Mouse (Mus musculus) gastrocnemius, postnatal 25 days (tissue): ENCODE results near the gene Zfp683. TPM values are rescaled to one million over a fixed set of nuclear protein-coding genes. Genes with fewer than 3 reads are reported as not detected.

Source experiments
- DNase-seq: peaks from one replicate; pipeline ENCODE4 v3.0.0; 2022
- long read RNA-seq, 2 experiments: library from polyadenylated mRNA; stranded (forward); transcript quantifications; one replicate each; pipeline ENCODE4 v2.0.0; 2021
- total RNA-seq, 2 experiments: library from RNA; stranded (reverse); gene quantifications; 1 replicate in 1 of 2; 2 replicates in 1 of 2; pipeline ENCODE4 v1.2.3; 2021

Zfp683 gene
- total RNA-seq = not detected
- long read RNA-seq, experiment 1 = 0 reads
- long read RNA-seq, experiment 2 = 0 reads

DNA sequence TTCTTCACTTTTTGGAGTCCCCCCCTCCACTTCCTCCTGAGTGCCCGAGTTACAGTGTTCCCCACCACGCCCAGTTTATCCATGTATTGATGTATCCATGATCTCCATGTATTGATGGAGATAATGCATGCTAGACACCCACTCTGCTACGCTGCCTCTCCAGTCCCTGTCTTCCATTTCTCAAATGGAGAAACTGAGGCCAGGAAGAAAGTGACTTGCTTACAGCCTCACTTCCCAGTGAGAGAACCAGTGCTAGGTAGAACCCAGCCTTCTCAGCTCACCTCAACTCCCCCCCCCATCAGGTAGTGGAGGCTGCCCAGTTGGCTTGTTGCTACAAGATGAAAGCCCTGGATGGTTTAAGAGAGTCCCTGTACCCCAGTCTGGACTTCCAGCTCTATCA is at the start of gene Zfp683:
Zfp683 (plus strand) TSS at position 301 of the 400 bp plus-strand sequence.
- no peak for DNase-seq

DNA sequence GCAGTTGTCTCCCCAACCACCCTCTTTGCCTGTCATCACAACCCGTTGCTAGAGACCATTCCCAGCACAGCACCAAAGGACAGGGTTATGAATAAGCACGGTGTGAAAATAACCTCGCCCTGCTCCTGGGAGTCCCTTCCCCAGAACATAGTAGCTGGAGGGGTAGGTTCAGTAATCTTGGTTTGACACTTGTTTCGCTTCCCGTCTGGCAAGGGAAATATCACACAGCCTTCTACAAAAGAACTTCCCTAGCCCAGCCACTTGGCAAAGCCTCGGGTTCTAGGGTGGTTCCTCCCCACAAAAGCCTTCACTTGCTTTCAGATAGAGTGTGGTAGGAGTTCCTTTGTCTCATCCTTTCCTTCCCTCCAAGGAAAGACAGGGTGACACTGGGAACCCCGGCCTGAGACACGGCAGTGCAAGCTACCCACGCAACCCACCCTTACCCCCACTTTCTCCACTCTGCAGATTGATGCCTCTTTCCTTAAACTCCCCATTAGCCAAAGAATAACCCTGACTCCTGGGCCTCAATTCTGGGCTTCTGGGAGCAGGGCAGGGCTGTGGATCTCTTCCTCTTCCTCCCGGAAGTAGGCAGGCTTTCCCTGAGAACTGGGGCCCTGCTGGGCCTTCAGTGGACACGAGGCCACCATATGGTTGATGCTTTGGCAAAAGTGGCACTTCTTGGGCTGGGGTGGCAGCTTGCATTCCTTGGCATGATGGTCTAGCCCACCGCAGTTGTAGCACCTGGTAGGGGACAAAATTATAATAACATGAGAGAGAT is 47.9 kb upstream of the Zfp683 start:
- DNase-seq = no peak

DNA sequence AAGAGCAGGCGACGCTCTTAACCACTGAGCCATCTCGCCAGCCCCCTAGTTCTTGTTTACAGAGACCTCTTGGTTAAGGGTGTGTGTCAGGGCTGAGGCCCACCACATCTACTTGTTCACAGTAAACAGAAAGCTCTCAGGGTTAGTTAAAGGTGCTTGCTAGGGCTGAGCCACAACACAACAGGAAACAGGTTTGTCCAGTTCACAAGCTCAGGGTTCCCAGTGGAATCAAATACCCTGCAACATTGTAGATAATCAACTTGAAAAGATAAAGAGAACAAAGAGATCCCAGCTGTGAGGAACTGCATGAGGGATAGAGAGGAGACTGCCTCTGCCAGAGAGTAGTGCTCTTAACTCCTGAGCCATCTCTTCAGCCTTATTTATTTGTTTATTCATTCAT is 46.8 kb upstream of the Zfp683 start:
- DNase-seq = no peak

DNA sequence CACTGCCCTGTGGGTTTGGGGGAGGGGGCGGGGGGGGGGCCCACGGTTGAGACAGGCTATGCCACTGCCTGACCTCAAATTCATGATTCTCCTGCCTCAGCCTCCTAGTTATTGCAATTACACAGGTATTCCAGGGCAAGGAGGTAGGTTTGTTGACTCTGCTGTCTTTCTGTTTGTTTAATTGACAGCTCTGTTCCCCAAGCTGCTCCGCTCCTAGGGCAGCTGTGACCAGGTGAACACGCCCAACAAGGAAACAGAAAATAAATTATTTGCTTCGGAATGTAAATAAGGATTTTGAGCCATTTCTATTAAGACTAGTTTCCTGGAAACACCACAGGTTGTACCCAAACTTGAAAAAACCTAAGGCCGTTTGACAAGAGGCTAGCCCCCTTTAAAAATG is 43.9 kb upstream of the Zfp683 start:
- no peak for DNase-seq

DNA sequence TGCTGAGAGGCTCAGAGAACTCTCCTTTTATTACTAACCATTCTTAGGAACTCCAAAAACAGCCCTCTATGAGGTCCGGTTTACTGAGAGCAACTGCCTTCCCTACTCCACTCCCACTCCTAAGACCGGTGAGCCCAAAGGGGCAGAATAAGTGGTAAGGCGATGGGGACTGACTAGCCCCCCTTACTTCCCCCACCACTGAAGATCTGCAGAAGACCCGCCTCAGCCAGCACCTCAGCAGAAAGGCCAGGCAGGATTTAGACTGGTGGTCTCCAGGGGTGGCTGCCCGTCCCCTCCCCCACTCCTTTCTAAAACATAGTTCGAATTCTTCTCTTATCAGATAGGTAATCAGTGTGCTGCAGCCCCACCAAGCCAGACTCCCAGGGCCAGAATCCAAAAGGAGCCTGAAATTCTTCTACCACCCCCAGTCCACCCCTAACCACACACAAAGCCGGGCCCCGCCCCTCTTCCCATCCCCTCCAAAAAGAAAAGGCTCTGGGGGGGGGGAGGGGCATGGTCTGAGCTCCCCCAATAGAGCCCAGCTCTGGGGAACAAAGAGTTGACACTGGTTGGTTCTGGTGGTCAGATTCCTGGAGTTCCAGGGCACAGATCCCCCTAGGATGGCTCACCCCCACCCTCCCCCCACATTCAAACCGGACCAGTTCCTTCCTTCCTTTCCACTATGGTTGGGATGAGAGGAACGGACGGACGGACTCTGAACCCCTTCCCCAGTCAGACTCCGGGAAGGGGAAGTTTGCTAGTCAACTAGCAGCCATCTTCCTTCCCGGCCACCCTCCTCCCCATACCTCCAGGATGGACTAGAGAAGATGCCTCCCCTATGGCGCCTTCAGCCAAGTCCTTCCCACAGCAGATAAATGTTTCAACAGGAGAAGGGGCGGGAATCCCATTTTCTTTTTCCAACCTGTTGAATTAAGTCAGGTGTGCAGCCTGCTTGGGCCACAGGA is 41.9 kb upstream of the Zfp683 start:
- no peak for DNase-seq

DNA sequence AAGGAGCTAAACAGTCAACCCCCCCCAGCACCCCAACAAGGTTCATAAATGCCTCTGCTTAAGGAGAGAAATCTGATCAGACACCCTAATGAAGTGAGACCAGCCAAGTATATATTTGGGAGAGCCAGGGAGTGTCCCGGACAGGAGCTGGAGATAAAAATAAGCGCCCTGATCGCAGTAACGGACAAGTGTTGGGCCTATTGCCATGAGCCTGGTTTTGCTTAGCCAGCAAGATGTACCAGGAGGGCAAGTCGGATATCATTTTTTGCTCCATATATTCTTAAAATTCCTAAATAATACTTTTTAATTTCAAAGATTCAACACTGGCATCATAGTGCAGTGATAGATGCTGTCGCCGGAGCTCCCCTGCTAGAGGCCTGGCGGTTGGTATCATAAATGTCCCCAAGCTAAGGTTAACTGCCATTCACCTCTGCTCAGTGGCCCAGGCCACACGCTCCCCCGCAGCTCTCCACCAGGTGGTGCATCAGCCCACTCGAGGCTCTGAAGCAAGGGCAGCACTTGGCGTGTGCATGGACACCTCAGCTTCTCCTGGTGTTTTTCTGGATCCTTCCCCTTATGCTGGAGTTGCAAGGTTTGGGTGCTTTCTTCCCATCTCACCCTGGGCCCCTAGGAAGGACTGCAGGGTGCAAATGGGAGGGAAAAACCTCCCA is 40.6 kb upstream of the Zfp683 start:
- DNase-seq = peak; percentile 61

DNA sequence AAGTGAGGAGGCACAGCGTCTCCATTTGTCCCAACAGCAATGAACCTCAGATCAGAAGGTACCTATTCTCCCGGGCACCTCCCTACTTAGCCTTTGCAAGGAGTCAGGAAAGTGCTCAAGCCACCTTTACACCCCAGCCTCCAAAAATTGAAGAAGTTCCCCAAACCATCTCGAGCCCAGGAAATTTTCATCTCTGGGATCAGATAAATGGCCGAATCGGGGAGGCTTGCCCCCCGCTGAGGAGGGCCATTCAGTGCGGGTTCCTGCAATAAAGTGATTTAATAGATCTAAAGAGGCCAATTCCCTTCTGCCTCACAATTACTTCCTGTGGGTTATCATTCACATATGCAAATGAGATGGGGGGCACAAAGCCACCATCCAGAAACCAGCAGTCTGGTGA is 37.4 kb upstream of the Zfp683 start:
- DNase-seq = no peak

DNA sequence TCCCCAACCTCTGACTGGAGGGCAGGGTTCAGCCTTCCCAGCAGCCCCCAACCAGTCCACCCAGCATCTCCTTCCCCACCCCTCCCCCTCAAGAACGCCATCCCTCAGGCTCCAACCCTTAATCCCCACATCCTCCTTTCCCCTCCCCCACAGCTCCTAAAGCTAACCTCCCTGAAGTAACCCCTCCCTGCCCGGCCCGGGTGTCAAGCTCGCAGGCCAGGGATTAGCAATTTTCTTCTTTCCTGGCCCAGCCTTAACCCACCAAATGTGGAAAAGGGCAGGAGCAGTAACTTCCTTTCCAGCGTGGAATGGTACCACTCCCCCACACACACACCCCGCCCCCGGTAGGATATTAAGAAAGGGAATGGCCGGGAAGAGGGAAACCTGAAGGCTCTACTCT is 36.9 kb upstream of the Zfp683 start:
- no peak for DNase-seq

DNA sequence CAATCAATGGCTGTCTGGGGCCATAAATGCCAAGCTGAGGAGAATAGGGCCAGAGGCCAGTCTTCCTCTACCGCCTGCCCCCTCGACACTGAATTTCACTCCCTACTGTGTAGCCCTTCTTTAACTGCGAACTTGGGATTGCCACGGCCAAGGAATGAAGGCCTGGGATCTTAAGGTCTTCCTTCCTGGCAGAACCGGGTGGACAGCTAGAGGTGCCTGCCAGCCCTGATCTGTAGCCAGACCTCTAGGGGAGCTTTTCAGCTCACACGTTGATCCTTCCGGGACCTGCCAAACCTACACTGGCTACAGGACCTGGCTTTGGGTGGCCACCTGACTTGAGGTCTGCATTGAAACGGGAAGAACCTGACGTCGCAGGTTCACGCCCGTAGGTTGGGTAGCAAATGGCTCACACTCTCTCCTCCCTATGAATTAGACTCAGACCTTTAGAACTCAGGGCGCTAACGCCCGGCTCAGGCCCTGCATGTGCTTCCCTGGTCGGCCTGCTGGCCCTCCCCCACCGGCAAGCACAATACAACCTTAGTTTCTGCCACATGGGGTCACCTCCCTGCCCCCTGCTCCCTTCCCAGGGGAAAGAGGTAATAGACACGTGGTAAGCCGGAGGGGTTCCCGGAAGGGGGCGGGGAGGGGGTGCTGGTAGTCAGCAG is 36.3 kb upstream of the Zfp683 start:
- DNase-seq = no peak

DNA sequence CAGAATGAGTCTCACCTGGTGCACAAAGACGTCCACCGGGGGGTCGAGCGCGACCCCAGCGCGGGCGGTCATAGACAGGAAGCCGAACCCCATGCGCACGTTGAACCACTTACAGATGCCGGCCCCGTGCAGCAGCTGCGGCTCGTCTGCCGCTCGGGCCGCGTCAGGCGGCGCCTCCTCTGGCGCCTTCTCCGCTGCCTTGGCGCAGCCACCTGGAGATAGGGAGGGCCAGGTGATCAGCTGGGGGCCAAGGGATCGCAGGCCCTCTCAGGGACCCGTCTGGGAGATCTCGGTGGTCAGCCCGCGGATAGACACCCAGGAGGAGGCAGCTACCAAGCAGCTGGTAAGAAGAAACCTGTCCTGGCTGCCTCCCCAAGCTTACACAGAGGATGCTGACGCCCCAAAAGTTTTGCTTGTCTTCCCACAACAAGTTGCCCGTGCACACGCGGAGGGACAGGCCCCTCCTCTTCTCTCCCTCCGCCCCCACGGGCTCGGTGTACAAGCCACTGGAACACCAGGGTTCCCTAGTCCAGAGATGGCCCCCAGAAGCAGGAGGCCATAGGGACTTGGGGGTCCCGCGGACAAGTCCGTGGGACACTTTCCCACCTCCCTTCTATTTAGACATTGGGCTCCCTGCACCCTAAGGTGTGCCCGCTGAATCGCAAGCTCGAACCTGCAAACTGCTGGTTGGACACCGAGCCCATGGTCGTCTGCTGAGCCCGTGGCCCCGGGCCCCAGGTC is 35.4 kb upstream of the Zfp683 start:
- no peak for DNase-seq

DNA sequence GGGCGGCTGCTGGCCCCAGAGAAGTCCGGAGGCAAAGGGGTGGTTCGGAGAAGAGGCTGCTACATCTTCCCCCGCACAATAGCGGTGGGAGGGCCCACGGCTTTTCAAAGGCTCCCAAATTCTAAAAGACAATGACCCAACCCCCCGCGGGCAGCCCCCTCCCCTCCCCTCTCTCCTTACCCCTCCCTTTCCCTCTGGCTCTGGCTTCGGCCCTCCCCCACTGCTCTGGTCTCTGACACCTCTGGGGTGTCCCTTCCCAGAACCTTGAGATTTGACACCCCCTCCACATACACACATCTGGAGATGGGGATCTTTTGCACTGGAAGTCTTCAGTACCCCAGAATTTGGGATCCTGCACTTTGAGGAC is 34.9 kb upstream of the Zfp683 start, which contains the start of gene Lin28a:
Lin28a (minus strand) TSS at position 63 of the 367 bp plus-strand sequence.
- DNase-seq = no peak

DNA sequence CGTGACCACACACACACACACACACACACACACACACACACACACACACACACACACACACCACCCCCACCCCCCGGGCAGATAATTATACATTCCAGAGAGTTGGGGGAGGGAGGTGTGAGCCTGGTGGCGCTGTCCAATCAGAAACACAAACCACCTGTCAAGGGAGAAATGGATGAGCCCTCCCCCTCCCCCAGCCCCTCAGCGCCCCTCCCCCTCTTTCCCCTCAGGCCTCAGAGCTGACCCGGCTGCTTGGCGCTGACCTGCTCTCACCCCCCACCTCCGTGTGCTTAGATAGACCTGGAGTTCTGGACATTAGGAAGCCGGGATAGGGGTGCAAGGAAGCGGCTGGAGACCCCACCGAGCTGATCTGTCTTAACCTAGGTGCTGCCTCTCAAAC is 34.4 kb upstream of the Zfp683 start:
- DNase-seq = no peak

DNA sequence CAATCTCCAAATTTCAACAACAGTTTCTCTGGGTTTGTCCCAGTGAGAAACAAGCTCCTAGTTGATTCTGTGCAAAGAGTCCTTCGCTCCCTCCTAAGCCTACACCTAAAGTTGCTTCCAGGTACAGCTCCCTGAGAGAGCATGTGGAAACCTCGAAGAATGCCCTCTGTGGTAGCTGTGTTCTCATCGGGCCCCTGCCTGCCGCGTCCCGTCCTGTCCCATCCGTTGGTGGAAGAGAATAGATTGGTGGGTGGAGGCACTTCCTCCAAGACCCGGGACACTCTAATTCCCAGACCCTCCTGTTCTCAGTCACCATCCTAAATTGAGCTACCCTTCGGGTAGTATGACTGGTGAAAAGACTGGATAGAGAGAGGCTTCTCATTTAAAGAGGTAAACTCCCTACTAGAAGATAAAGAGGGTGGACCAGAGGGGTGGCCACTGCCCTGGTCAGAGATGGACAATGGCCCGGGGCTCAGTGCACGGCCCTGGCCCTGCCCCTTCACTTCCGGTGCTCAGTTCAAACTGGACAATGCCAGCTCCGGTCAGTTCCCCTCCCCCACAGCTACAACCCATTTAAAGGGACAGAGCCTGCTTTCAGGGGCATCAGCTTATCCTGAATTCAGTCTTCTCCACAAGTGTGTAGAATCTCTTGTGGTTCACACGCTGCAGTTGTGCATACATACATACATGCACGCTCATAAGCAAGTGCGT is 33.8 kb upstream of the Zfp683 start:
- no peak for DNase-seq

DNA sequence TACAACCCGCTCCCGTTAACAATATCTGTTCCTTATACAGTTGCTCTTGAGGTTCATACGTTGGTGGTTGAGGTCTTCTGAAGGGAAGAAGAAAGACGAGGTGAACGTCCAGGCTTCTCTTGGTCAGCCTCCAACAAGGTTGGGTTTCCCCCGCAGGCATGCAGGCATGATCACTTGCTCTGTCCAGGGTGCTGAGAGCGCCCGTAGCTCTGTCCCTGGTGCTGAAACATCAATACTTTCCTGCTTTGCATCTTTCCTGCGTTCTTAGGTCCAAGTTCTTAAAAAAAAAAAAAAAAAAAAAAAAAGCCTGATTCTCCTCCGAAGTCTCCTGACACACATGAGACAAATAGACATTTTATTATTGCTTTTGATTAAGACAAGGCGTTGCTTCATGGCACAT is 33.0 kb upstream of the Zfp683 start:
- peak; percentile 31 for DNase-seq

DNA sequence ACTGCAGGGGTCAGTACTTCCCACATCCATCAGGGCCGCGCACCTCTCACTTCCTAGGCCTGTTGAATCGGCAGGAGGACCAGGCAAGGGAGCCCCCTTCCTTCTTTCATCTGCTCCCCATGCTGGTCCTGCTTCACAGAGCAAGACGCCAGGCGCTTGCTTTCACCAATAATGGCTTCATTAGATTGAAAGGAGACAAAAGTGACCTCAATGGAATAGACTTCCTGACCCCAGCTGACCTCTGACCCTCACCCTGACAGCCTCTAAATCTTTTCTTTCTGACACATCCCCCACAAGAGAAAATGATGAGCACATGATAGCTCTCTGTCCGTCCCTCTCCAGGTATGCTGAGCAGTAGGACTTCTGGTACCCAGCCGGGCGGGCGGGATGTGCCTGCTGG is 27.8 kb upstream of the Zfp683 start:
- no peak for DNase-seq

DNA sequence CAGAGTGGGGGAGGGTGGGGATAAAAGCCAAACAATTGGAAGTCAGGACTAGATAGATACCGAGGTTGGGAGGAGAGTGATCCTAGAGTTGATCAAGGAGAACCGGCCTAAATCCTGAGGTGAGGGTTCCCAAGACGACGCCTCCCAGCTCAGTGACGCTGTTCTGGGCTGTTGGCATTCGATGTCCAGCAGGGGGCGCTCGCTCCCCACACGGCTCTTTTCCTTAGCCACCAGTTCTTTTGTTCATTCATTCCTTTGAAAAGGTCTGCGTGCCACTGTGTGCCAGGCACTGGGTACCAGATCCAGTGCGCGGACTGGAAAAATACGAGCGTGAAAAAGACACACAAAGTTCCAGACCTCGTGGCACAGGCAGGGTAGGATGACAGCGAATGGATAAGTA is 17.7 kb upstream of the Zfp683 start:
- DNase-seq = peak; percentile 33

DNA sequence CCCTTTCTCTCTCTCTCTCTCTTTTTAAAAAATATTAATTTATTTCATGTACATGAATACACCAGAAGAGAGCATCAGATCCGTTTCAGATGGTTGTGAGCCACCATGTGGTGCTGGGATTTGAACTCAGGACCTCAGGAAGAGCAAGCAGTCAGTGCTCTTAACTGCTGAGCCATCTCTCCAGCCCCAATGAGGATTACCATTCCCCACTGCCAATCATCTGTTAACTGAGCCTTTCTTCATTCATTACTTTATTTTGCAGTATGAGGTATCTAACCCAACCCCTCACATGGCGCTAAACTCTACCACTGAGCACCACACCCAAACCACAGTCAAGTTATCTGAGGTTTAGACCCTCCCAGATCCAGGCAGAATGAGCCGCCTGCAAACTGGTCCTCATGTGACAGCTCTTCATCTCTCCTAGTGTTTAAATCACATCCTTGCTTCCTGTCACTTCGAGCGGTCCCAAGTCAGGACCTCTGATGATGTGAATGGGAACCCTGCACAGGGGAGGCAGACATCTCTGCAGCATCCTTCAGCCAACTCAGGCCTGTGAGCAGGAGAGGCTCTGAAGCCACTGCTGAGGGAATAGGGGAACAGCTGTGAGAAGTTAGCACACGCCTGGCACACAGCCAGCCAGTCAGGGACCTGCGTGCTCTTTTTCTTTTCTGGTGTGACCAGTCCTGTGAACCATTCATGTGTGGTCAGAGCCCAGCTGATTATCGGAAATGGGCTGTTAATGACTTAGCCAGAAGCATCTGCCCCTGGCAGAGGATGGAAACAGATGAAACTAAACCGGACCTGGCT is 12.1 kb upstream of the Zfp683 start:
- no peak for DNase-seq

DNA sequence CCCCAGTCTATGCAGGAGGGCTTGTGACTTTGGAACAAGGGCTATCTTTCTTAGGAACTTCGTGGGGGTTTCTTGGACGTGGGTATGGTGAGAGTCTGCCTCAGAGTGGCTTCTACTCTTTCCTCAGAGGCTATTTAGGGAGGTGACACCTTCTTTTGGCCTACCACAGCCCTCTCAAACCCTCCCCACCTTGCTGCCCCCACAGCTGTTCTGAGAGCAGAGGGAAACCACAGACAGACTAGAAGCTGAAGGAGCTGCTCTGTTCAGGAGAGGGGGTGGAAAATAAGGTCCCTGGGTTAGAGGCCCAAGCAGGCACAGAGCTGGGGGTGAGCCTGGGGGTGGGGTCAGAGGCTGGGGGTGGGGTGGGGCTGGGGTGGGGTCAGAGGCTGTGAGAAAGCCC is 10.6 kb upstream of the Zfp683 start:
- DNase-seq = no peak

DNA sequence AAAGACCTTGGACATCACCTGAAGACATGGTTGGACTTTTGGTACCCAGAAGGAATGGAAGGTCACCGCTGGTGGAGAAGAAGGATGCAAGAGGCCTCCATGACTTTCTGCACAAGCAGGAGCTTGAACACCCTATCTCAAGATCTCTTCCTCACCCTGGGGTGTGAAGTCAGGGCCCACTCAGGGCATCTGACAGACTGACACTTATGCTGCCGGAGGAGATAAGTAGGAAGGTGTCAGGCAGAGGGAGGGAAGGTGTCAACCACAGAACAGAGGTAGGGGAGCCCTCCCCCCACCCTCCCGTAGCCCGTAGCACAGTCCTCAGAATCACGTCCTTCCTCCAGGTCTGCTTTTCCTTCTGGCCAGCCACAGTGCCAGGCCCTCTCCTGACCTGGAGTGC is 6.0 kb upstream of the Zfp683 start:
- no peak for DNase-seq

DNA sequence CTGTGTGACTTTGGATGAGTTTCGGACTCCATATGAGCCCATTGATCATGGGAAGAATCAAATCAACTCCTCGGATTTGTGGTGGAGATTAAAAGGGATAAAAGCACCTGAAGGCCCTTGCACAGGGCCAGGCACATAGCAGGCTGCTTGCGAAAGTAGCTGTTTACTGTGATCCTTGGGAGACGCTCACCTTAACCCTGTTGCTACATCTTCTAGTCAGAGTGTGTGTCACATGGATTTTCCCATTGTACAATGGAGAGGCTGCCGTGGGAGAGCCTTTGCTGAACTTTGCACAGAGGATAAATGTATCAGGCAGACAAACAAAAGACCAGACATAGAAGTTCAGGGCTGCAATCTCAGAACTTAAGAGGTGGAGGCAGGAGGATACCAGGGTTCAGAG is 1.7 kb upstream of the Zfp683 start:
- DNase-seq = no peak
